Mouse (Mus musculus) cerebellum, postnatal 14 days (tissue): ENCODE results near the gene 7530416G11Rik.

Experiments used
- DNase-seq, 2 experiments: peaks; one replicate each; pipeline ENCODE4 v3.0.0; 2021; ENCODE audit warnings: mixed read lengths in 2 of 2

7530416G11Rik gene

DNA sequence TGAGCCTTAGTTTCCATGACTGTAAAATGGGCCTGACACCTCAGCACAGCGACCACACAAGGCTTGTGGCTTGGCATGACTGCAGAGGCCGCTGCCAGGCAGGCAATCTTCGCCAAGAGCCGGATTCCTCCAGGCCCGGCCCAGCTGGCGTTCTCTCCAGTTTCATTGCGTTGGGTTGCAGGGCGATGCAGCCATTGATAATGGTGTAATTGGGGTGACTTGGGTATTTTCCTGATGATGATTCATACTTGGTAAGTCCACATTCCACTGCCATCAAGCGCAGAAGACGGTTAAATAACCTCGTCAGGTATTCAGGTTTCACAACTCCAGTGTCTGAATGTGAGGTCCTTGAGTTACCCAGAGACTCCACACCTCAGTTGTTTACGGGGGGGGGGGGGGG, 23.7 kb downstream of the 7530416G11Rik start:
- DNase-seq = peak; percentile 63 to 68

- peak; percentile 72 to 86 for DNase-seq
These were observed 25.4 kb downstream of the 7530416G11Rik start for GRCm38 (mm10) chr15:85477584-85477983.

- peak; percentile 61 to 73 for DNase-seq
These were observed 28.3 kb downstream of the 7530416G11Rik start for GRCm38 (mm10) chr15:85474697-85475096.

DNA sequence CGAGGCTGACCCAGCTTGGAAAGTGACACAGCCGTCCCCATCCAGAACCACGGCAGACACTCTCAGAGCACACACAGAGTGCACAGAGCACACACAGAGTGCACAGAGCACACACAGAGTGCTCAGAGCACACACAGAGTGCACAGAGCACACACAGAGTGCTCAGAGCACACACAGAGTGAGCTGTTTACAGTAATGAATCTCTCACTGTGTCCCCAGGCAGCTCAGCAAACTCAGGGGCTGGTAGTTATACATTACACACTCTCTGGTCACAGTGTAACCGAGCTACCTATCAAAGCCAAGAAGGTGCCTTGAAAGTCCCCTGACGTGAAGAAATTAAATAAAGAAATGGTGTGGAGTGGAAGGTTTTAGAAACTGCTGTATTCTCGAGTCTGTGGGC, 33.6 kb downstream of the 7530416G11Rik start:
- no peak for DNase-seq

DNA sequence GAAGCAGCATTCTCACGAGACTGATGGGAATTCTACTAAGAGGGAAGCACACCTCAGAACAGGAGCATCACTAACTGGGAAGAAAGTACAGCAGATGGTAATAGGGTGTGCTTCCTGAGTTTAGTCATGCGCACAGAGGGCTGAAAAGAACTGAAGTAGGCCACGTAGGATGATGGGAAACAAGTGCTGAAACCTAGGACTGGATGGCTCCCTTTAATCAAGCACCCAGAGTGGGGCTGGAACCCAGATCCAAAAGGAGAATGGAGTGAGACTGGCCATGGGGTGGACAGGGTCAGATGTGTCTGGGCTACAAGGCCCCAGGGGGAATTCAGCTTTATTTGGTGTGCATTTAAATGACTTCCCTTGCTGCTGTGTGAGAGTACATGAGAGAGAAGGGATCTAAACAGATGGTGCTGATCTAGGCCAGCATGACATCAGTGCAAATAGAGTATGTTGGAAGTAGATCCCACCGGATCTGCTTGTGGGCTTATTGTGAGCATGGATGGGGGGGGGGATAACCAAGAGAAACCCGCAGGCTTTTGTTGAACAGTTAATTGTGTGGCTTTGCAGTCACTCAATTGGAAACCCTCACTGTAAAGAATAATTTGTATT, 36.5 kb downstream of the 7530416G11Rik start:
- DNase-seq = peak in 1 of 2 experiments; percentile 36

DNA sequence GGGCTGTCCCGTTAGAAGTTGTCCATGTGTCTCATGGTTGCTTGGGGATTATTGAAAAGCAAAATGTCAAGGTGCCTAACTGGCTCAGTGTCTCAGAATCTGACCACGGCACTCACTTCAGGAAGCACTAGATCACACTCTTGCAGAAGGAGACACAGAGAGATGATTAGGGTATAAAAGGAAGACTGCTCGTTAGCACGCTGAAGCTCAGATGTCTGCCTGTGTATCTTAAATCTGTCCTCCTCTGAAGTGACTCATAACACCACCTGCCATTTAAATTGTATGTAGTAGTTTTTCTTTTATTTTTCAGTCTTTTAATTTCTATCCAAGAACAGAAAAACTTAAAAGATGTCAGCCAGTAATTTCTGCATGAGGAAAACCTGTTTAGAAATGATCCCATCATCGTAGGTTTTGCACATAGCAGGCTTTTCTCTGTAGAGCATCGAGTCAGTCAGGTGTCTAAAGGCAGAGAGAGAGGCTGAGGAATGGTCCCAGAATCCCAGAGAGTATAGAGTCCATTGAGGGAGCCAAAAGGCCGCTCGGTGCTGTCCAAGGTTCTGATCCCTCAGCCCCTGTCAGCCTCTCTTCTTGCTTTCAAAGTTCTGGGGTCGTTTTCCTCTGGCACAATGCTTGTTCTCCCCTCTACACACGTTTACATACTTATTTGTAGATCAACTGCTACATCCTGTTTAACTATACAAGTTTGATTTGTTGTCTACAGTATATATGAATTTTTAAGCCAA, 38.0 kb downstream of the 7530416G11Rik start:
- no peak for DNase-seq

- DNase-seq = no peak
These were observed 38.8 kb downstream of the 7530416G11Rik start for GRCm38 (mm10) chr15:85464190-85464589.

DNA sequence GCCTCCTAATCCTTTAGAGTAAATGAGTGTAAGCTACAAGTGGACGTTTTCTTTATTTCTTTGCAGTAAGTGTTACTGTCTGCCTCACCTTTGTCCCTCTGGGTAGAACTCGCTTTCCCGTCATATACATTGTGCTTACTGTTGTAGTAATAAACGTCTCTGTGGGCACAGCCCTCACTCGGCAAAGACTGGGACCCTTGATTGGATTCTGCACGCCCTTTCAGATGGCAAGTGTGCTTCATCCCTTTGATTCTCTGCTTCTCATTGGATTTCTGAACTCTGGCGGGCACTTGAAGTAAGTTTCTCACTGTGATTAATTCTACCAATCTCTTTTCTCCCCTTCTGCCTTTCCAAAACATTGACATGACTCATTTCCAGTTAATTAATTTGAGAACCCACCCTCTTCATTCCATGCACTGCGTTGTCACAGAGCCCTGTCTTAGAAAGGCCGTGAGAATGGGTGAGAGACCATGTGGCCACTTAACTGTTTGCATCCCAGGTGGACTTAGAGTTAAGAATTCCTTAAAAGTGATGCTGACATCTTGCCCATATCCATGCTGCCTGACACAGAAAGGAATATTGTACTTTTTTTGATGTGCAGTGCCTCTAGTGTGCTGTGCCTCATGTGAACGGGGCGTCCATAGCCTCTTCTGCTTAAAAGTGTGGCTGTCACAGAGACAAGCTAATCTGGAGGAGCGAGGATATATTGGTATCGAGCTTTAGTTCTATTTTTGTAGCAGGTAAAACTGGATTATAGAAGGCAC, 39.8 kb downstream of the 7530416G11Rik start:
- no peak for DNase-seq

DNA sequence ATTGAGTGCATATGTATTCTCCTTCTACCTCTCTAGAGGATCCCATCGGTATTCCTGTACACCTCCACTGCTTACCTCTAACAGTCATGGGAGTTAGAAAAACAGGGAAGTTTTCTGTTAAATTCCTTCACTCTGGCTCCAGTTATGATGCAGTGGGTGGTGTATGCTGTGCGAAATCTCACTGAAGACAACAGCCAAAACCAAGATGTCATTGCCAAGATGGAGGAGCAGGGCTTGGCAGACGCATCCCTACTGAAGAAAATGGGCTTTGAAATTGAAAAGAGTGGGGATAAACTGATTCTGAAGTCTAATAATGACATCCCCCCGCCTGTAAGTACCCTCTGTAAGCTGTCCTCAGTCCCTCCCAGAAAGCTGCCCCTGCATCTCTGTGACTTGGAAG, 40.9 kb downstream of the 7530416G11Rik start:
- DNase-seq = peak in 1 of 2 experiments; percentile 60

GRCm38 (mm10) chr15:85461541-85461940, 41.5 kb downstream of the 7530416G11Rik start:
- peak; percentile 41 to 60 for DNase-seq

GRCm38 (mm10) chr15:85458631-85459082, 44.4 kb downstream of the 7530416G11Rik start:
- DNase-seq = no peak

DNA sequence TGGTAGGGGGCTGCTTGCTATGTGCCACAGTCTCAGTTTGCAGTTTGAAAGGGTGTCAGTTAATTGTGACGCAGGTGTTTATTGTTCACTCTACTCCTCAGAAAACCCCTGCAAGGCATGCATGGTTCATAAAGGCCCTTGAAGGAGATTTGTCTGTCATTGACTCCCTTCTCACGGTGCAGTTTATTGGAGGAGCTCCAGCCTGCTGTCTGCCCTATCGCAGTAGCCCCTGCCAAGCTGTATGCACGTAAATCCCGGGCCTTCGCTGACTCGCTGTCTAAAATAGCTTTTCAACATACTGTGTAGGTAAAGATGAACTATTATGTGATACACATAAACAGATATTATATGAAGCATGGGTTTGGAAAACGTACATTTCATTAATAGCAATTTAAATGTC, 45.2 kb downstream of the 7530416G11Rik start:
- peak; percentile 36 to 39 for DNase-seq

GRCm38 (mm10) chr15:85456891-85457290, 46.1 kb downstream of the 7530416G11Rik start:
- no peak for DNase-seq

DNA sequence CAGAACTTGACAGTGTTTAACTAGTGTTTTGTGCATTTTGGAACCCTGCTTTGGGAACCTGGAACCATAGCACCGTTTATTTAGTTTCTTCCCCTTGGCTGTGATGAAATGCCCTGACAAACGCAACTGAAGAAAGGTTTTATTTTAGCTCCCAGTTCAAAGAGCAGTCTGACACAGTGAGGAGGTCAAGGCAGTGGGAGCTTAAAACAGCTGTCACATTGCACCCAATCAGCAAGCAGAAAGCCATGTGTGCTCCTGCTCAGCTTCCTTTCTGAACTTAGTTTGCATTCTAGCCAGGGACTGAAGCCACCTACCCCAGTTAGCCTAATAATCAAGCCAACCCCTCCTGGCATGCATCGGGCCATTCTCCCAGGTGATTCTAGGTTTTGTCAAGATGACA, 56.4 kb downstream of the 7530416G11Rik start:
- no peak for DNase-seq
